Mouse (Mus musculus) kidney, postnatal 36 days (tissue): ENCODE measurements around the gene Gfra1.

Experiments
- DNase-seq, 2 experiments: peaks; one replicate each; pipeline ENCODE4 v3.0.0; 2021 to 2022; ENCODE audit warnings: mixed read lengths in 2 of 2

Gene Gfra1

GRCm38 (mm10) chr19:58250237-58250636 lies 205.5 kb downstream of the Gfra1 start:
- no peak for DNase-seq

- DNase-seq, result no peak
Observed at GRCm38 (mm10) chr19:58244148-58244547, 211.6 kb downstream of the Gfra1 start.

GRCm38 (mm10) chr19:58243604-58244003 lies 212.1 kb downstream of the Gfra1 start:
- no peak for DNase-seq

GRCm38 (mm10) chr19:58238325-58238724 lies 217.4 kb downstream of the Gfra1 start:
- no peak for DNase-seq

- peak in 1 of 2 experiments; percentile 3 for DNase-seq
Observed at GRCm38 (mm10) chr19:58227725-58228124, 228.0 kb downstream of the Gfra1 start.

GRCm38 (mm10) chr19:58226882-58227281 lies 228.8 kb downstream of the Gfra1 start:
- DNase-seq, result no peak

- DNase-seq, result no peak
Observed at GRCm38 (mm10) chr19:58220061-58220831, 235.5 kb downstream of the Gfra1 start.

GRCm38 (mm10) chr19:58217591-58217990 lies 238.1 kb downstream of the Gfra1 start:
- DNase-seq, result no peak

GRCm38 (mm10) chr19:58206496-58207044 lies 249.1 kb downstream of the Gfra1 start:
- DNase-seq, result no peak

GRCm38 (mm10) chr19:58205470-58205869 lies 250.2 kb downstream of the Gfra1 start:
- no peak for DNase-seq

GRCm38 (mm10) chr19:58202627-58203026 lies 253.1 kb downstream of the Gfra1 start:
- DNase-seq, result no peak

GRCm38 (mm10) chr19:58199679-58200078 lies 256.0 kb downstream of the Gfra1 start:
- no peak for DNase-seq

- DNase-seq, result no peak
Observed at GRCm38 (mm10) chr19:58193733-58194456, 261.8 kb downstream of the Gfra1 start.

- no peak for DNase-seq
Observed at GRCm38 (mm10) chr19:58190947-58191346, 264.8 kb downstream of the Gfra1 start.

GRCm38 (mm10) chr19:58186558-58186957 lies 269.2 kb downstream of the Gfra1 start:
- peak in 1 of 2 experiments; percentile 9 for DNase-seq
